Mouse (Mus musculus) inflammation-experienced regulatory T-cells, adult 6 months (primary cell): ENCODE measurements around the gene Gas2l3. TPM values are rescaled to one million over a fixed set of nuclear protein-coding genes. Genes with fewer than 3 reads are reported as not detected.

Experiments
- ATAC-seq: one replicate; pipeline ENCODE4 v1.8.0; 2017
- polyA plus RNA-seq, 3 experiments: library from polyadenylated mRNA; unstranded; fragments of 100-300 nt; shearing (Covaris generic); gene quantifications; one replicate each; pipeline ENCODE4 v1.2.1; 2017

Gene Gas2l3
- polyA plus RNA-seq, result 1 to 10 TPM in 1 of 3 experiments, under 1 TPM in 2; 0.60 to 9.7 (median 0.61) TPM

DNA sequence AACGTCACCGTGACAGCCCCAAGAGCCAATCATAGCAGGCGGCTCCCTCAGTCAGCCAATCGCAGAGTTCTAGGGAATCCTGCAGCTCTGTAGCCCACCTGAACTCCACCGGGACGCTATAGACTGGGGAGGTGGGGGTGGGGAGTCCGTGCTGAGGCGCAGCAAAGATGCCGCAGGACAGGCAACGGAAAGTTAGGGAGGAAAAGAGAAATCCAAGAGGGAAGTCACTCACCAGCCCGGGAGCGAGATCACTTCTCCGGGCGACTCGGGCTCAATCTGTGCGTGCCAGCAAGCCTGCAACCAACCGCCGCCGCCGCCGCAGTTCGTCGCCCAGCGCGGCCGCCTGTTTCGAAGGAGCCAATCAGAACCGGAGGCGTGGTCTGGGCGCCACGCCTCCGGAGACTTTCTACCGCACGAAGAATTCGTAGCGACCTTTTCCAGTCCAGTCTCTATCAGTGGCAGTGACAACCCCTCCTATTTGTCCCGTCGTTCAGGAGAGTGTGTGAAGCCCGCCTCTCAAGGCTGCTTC, at the start of gene Gas2l3:
Gas2l3 (minus strand) TSS at position 345 of the 529 bp plus-strand sequence.
- ATAC-seq, result peak; percentile 93

DNA sequence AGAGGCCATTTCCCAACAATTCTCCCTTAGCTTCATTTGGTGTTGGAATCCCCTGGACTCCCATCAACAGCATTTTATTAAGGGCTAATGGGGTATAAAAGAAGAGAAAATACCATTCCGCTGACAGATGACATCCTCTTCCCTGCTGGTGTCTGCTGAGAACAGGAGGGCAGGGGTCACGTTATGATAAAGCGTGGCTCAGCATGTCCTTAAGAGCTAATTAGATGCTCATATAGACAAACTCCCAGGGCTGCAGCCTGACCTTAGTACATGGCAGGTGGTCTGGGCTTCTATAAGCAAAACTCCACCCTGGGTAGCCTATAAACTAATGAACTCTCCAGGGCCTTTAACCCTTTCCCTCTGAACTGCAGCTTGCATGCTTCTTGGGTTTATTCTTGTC, 47.6 kb upstream of the Gas2l3 start:
- no peak for ATAC-seq

DNA sequence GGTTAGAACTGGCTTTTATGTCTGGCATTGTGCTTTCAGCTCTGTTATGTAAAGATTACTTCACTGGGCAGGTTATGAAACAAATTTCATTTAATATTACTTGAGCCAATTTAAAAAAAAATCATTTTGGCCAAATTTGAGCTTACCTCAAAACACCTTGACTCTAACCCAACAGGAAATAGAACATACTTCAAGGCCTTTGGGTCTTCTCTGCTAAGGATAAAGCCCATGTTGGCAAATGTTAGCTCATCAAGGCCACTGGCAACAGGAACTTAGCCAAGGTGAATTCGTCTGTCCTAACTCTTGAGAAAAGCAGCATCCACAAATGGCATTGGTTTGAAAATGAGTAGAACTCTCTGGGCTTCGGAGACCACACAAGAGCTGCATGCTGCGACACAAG, 46.5 kb upstream of the Gas2l3 start:
- ATAC-seq, result no peak

DNA sequence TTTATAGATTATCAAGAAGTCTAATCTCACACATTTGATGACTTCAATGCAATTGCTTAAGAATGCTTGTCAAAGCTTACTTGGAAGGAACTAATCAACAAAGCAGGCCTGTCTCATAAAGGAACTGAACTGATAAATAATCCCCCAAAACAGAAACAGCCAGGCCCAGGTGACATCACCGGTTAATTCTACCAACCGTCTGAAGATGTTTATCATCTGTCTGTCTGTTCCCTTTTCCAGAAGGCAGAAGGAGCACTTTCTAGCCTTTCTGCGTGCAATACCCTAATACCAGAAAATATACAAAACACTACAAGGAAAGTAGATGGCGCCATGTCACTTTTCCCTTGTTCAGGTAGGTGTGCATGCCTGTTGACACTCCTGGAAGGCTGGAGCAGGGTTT, 45.7 kb upstream of the Gas2l3 start:
- no peak for ATAC-seq

DNA sequence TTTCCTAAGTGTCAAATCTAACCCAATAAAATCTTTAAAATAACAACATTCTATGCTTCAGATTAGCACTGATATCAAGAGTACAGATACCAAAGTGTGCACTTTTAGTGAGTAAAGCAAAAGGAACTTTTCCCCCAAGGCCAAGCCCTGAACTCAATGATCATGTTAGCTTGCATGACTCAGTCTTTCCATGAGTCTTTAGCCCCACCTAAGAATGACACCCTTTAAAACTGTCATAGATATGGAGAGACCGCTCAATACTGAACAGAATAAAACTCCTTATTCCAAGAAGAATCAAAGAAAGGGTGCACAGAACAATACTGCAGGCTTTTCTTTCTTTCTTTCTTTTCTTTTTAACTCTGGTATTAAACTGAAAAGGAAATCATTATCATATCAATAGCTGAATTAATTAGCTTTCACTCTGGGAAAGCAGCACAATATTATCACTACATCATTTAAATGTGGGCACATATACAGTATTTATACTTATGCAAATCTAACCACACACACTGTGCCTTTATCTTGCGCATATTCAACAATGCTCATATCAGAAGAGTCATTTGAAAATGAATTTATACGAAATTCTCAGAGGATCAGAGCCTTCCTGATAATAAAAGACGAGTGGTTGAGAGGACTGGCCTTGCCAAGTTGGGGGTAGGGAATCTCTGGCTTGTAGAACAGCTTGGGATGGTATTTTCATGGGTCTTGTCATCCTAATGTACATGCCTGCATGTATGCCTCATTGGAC, 43.4 kb upstream of the Gas2l3 start:
- ATAC-seq, result peak; percentile 52

DNA sequence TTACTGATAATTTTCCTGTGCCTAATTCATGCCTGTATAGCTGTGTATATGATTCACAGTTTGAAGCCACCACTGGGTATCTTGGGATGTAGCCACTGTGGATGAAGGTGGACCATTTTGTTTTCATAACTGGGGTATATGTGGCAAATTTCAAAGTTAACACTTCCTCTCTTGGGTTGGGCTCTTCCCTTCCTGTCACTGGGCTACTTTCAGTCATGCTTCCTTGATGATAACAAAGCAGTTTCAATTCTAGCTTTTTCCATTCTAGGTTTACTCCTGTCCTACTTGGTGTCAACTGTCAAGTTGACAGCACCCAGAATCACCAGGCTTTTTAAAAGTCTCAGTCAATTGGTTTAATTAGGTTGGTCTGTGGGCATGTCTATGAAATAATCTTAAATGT, 41.1 kb upstream of the Gas2l3 start:
- no peak for ATAC-seq

DNA sequence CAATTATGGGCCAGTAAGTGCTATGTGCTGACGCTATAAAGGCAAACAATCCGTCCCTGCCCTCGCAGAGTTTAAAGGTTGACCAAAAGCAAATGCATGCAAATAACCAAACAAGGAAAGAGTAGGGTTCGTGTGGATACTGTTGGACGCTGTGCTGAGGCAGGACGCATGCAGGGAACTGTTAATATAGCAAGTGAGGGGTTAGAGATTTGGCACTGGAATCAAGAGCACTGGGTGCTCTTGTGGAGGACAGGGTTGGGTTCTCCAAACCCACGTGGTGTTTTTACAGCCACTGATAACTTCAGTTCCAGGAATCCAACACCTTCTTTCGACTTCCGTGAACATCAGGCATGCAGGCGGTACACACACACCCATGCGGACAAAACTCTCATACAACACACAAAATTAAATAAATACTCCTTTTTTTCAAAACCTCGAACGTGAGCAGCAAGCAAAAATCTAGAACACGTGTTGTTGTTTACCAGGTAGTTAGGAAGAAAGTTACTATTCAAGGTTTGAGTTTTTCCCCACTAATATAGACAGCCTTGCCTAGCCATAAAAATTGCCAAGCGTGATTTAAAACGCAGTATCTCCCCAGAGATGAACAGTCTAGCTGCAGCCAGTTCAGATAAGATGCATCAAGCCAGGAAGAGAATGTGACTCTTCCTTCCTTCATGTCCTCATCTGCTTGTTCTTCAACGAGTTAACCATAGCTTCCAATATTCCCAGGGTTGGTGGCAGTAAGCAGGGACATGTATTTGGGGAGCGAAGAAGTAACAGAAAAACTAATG, 40.2 kb upstream of the Gas2l3 start:
- ATAC-seq, result no peak

DNA sequence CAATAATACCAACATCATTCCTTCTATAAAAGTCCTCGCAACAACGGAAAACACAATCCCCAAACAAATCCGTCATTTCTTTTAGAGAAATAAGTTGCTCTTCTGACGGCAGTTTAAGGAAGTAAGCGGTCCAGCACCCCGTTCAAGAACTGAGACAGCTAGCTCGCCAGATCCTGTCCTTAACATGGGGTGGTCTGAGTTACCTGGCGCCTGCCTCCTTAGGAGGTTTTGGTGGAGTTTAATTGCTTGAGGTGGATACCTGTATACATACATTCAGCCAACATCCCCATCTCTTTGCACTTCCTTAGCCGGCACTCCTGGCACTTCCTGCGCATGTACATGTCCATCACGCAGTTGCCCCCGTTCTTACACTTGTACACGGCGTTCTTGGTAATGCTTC, 39.3 kb upstream of the Gas2l3 start:
- ATAC-seq, result no peak

DNA sequence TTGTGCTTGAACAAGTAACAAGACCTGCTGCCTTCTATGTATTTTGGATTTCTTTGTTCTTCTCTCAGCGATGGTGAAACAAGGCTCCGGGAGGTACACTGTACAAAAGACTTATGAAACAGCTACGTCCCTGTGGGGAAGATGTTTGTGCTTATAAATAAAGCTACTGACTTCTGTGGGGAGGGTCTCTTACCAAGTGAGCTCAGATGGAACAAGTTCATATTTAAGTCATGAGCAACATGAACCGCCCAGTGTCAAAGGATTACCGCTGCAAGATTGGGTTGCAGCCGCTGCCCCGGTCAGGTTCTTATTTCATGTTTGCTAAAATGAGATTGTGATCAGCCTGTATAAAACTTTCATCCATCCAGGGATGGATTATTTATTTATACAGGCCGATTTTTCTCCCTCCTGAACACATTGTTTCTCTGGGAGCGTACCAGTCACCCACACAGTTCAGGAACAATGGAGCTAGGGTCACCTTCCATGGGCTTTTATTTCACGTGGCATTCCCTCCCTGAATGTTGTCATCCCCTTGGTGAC, 38.4 kb upstream of the Gas2l3 start:
- no peak for ATAC-seq

DNA sequence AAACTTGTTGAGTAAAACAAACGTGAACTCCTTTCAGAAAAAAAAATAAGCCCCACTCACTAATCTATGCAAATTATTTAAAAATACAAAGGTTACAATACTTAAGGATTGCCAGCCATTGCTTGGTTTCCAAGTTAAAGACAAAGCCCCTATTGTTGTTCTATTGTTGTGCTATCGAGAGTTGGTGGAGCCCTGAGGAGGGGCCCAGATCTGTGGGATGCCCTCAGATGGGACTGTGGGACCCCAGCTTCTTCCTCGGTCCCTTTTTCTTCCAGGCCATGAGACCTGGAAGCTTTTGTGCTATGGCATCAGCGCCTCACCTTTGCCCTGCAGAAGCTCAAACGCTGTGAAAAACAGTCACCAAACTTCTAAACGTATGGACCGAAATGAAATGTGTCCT, 37.9 kb upstream of the Gas2l3 start:
- ATAC-seq, result no peak

DNA sequence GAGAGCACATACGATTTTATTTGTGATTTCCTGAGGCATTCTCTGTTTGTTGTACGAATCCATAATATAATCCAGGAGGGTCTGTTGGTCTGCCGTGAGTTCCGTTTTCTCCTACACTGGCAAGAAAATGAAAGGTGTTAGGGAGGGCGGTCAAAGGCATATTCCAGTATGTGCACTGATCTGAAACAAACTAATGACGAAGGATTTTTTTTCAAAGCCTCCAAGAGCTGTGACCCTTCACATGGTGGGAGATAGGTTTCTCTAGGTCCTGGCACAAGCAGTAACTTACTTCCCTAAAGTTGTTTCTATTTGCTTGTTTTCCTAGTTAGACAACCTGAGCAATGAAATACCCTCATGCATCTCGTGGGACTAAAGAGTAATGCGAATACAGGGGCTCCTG, 35.0 kb upstream of the Gas2l3 start:
- ATAC-seq, result no peak

DNA sequence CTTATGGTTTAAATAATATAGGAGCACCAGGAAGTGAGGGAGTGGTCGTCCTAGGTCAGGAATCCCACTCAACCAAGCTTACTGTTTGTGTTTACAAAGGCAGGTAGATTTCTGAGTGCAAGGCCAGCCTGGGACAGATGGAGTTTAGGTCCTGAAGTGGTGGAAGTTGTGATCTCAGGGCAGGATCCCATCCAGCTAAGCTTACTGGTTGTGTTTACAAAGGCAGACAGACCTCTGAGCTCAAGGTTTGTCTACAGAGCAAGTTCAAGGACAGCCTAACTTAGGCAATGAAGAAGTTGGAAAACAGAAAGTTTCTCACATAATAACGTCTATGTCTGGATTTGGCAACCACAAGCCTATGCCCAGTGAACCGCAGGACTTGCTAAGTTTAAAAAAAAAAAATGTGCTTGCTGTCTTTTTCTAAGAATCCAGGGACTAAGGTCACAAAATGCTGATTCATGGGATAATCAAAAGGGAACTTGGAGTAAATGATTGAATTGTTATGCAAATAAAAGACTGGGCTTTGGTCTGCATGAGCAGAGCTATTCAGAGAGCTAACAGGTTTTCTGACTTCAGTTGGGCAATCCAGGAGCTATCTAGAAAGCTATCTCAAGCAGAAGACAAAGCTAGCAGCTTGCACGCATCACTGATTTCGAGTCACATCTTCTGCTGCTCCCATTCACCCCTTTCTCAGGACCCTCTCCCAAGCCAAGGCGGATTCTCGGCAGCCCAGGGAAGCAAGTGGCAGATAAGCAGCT, 27.0 kb upstream of the Gas2l3 start:
- ATAC-seq, result no peak

DNA sequence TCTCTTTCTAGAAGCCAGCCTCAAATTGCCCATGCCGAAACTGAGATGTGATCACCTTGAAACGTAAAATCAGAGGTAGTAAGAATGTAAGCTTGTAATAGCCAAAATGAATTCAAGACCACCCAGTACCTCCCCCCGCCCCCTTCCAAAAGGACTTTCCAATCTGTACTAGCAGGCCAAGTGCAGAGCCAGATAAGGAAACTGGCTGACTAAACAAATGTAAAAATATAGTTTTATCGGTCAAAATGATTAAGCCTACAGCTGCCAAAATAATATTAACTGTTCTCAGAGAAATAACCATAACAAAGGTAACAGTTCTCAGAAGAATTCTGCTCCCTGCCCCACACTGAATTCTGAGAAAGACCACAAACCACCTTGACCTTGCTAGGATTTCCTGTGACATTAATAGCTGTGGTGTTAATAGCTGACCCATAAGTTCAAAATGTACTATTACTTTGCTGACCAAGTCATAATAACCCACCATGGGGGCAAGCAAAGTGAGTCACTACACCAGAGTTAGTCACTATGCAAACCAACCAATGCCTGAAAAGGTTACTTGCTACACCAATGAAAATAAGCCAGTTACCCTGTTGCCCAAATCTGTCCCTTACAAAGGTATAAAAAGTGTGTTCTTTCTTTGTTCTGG, 21.1 kb upstream of the Gas2l3 start:
- ATAC-seq, result no peak

DNA sequence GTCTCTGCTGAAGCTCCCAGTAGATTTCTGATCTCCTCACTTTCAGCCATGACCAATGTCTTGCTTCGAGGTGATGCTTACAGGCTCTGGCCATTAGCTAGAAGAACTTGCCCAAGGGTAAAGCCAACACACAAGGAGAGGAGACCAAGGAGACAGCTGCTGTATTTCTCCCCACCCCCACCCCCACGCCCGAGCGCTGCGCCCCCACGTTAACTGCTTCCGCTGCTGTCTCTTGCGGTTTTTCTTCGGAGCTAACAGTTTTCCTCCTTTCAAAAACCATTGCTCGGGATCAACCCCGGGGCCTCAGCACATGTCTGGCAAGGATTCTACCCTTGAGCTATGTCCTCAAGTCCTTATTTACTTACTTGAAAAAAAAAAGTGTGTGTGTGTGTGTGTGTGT, 19.1 kb upstream of the Gas2l3 start:
- ATAC-seq, result no peak

DNA sequence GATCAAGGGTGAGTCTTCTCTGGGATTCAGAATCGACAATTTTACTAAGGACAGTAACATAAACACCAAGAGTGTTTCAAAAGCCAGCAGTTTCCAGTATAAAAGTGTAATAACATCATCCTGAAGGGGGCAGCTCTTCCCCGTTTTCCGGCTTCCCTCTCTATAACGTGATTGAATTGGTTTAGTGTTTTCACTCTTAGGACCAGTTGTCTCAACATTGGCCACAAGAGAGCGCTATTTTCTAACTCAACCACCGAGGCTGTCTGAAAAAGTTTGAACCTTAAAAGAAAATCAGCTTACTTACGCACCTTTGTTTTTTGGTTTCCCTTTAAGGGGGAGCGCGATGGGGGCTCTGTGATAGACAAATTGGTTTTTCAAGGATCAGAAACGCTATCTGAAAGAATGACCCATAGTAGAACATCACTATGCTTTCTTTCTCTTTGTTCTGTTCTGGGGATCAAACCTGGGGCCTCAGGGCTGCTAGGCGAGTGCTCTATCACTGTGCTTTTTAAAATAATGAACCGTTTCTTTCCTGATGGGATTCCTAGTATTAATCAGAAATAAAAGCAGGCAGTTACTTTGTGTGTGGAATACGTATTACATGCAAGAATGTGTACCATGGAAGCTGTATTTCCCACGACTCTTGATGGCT, 18.2 kb upstream of the Gas2l3 start:
- ATAC-seq, result peak; percentile 95

DNA sequence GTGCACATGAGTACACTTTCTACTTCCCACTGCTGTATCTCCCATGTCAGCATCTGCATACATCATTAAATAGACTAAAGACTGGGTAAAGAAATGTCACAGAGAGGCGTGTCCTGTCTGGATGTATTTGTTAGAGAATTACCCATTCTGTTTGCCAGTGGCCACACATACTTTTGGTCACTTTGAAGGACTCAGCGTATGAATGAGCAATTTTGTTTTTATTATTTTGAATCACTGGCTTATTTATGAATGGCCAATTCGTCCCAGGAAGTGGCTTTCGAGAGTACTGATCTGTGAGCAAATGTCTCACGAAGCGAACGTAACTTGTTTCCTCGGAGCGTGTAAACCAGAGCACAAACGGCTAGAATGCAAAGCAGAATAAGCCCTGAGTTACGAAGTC, 17.2 kb upstream of the Gas2l3 start:
- ATAC-seq, result no peak

DNA sequence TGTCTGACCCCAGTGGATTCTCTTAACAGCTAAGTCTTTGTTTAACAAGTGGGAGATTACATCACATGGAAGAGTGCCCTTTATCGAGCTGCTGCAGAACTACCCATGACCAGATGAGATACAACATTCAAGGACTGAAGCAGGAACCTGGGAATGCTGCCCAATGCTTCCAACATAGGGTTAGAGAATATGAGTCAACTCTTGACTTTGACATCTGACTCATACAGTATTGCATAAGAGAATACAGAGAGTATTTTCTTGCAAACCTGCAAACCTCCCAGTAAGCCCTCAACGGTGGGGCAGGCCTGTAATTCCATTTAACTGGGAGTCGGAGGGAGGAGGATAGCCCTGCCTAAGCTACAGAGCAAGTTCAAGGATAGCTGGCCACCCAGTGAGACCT, 15.0 kb upstream of the Gas2l3 start:
- no peak for ATAC-seq

DNA sequence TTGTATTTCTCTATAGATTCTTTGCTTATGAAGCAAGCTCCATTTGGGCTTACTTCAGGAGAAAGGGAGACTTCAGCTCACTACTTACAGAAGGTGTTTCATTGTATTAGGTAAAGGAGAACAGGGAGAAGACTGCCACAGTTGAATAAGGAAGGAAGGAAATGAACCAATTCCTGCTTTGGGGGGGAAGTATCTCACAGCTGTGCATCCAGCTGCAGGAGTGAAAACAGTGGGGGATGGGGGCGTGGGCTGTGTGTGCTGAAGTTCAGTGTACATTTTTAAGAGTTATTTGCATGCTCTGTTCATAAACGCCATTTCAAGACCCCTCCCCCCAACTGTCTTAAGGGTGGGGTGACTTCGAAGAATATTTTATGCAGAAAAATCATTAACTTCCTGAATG, 10.0 kb upstream of the Gas2l3 start:
- ATAC-seq, result no peak

DNA sequence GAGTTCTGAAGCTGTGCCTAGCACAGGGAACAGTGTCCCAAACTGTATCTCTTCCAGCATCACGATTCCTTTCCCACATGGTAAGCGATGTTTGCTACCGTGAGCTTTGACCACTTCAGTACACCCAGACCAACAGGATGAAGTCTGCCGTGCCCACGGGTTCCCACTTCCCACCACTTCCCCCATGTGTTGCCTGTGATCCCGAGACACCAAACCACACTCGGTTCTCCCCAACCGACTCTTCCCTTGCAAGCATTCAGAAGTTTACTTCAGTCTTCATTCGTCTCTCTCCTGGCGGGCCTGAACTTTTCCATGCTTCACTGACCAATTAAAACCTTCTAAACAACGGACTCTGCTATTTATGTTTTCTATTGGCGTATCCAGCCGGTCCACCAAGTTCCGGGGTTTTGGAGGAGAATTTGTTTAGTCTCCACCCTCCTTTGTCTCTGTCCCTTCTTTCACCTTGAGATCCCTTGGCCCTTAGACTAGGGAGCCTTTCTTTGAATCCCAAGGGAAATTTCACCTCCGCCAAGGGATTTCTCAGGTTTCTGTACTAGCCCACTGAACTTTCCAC, 9.4 kb upstream of the Gas2l3 start:
- ATAC-seq, result no peak

DNA sequence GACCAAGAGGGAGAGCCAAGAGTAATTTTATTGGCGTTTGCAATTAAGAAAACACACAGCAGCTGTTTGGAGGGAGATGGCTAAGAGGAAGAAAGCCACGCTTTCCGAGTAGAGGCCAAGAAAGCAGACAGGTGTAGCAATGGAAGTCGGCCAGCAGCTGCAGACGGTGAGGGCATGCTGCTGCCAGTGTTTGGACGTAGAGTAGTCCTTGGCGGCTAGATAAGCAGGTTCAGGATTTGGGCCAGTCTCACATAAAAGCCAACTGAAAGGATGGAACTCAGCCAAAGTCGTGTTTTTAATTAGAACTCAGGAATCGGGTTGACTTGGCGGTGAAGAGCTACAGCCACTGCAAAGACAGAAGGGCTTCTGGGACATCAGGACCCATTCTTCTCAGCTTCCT, 6.6 kb upstream of the Gas2l3 start:
- no peak for ATAC-seq

DNA sequence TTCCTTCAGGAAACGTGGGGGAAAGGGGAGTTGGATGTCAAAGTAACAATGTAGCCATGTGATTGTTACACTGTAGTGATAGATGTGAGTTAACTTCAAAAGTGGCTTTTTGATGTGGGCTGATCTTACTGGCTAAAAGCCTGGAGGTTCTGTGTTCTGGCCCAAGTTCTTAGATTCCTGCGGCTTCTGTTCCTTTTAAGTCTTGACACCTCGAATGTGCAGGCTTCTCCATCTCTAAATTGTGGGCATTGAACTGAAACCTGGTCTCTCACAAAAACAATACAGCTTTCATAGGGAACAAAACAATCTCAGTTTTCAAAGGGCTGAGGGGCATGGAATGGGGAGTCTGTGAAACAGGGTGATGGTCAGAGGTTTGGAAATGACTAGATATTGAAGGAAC, 614 bp upstream of the Gas2l3 start:
- peak; percentile 1 for ATAC-seq
